Mouse (Mus musculus) stomach, postnatal 0 days (tissue): Measurements from ENCODE around the gene Hcn4.

Experiments used
- CTCF ChIP-seq: IDR thresholded peaks from 2 replicates; pipeline ENCODE4 v1.5.1; 2016; ENCODE audit warnings: antibody characterized with exemption, low read depth, mild to moderate bottlenecking, moderate library complexity
- EP300 ChIP-seq: optimal IDR thresholded peaks from 2 replicates; pipeline ENCODE3; 2016; ENCODE audit warnings: antibody characterized with exemption

- no peak for TF ChIP-seq CTCF
- no peak for TF ChIP-seq EP300
These were observed 24.5 kb downstream of the Hcn4 start for GRCm38 (mm10) chr9:58847676-58848075.
